Mouse (Mus musculus) lung, embryonic 15.5 days (tissue): ENCODE results near the gene Gm49333. TPM values are rescaled to one million over a fixed set of nuclear protein-coding genes. Genes with fewer than 3 reads are reported as not detected.
A peak's percentile ranks its signal among the peaks of the same experiment; 100 is the strongest.

Source experiments
- ATAC-seq: fragments of 200-750 bp; cut with Nextera tagmentation; 2 replicates; pipeline ENCODE4 v1.8.0; 2017; ENCODE audit warnings: moderate number of reproducible peaks, borderline replicate concordance; ENCODE audit not compliant: low FRiP score, low TSS enrichment; ENCODE audit errors: extremely low read depth
- H3K27ac ChIP-seq: fragments of 300-500 bp; sonication (generic); 2 replicates; pipeline ENCODE4 v1.5.1; 2015; ENCODE audit warnings: moderate library complexity, mild to moderate bottlenecking, inconsistent platforms
- H3K27me3 ChIP-seq: fragments of 300-500 bp; sonication (generic); 2 replicates; pipeline ENCODE4 v1.6.1; 2015; ENCODE audit warnings: inconsistent platforms
- H3K36me3 ChIP-seq: fragments of 300-500 bp; sonication (generic); 2 replicates; pipeline ENCODE4 v1.6.1; 2015; ENCODE audit warnings: inconsistent platforms
- H3K4me1 ChIP-seq: fragments of 300-500 bp; sonication (generic); 2 replicates; pipeline ENCODE4 v1.6.1; 2015; ENCODE audit warnings: inconsistent platforms
- H3K4me2 ChIP-seq: fragments of 300-500 bp; sonication (generic); 2 replicates; pipeline ENCODE4 v1.6.1; 2015; ENCODE audit warnings: inconsistent platforms, mild to moderate bottlenecking, moderate library complexity
- H3K4me3 ChIP-seq: fragments of 300-500 bp; sonication (generic); 2 replicates; pipeline ENCODE4 v1.5.1; 2015; ENCODE audit warnings: mild to moderate bottlenecking, inconsistent platforms
- H3K9ac ChIP-seq: fragments of 300-500 bp; sonication (generic); 2 replicates; pipeline ENCODE4 v1.6.1; 2015; ENCODE audit warnings: inconsistent platforms
- H3K9me3 ChIP-seq: fragments of 300-500 bp; sonication (generic); 2 replicates; pipeline ENCODE4 v1.6.1; 2016; ENCODE audit warnings: inconsistent platforms
- WGBS: fragments of 180-500 bp; shearing (Covaris S2); methylation state at CpG from one replicate; pipeline ENCODE4 v1.1.7; 2015; 5-methylcytosine and 5-hydroxymethylcytosine counted together
- polyA plus RNA-seq: library from polyadenylated mRNA; unstranded; fragments of >200 nt; fragmentation: Nextera tagmentation; extraction: Ambion mirVana; gene quantifications from 2 replicates; pipeline ENCODE4 v1.2.1, GENCODE M21; 2015

Gm49333 gene
- polyA plus RNA-seq, 1 experiment from 2014 or later: not detected

GRCm38 (mm10) chr16:20671886-20672285, 60.5 kb downstream of the Gm49333 start:
- no peak for ATAC-seq
- WGBS: 21% methylated on average over 6 of the region's 6 CpGs
- peak overlapping the region; percentile 98 for H3K4me3 ChIP-seq
- H3K4me2 ChIP-seq: peak overlapping the region; percentile 86
- peaks cover 21% of the 10 kb centered on the region for H3K36me3 ChIP-seq
- H3K27ac ChIP-seq: 0 out of 2 replicates have a peak overlapping the region, but pooled peaks have one; percentile 6
- H3K27me3 ChIP-seq: no peaks in the 10 kb centered on the region
- no peaks in the 10 kb centered on the region for H3K9me3 ChIP-seq
- H3K4me1 ChIP-seq: peaks cover 26% of the 10 kb centered on the region
- H3K9ac ChIP-seq: no peak overlapping the region

DNA sequence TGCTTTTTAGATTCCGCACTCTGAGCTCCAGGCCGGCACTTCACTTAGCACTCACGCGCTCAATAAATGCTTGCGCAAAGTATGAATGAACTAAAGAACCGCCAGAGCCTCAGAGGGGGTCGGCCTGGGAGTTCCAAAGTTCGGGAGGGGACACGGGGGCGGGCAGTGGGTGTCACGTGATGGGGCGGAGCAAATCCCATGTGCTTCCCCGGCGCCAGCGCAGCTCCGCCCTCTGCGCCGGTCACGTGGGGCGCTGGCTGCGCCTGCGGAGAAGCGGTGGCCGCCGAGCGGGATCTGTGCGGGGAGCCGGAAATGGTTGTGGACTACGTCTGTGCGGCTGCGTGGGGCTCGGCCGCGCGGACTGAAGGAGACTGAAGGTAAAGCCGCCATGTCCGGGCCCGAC, 61.1 kb downstream of the Gm49333 start:
- peaks cover 32% of the 10 kb centered on the region for H3K4me1 ChIP-seq
- H3K36me3 ChIP-seq: peaks cover 27% of the 10 kb centered on the region
- ATAC-seq: peak; percentile 94
- H3K27ac ChIP-seq: peak overlapping the region; percentile 96
- H3K4me3 ChIP-seq: peak overlapping the region; percentile 98
- 0% methylated on average over 38 of the region's 38 CpGs for WGBS
- H3K4me2 ChIP-seq: peak overlapping the region; percentile 86
- H3K9me3 ChIP-seq: no peaks in the 10 kb centered on the region
- H3K27me3 ChIP-seq: no peaks in the 10 kb centered on the region
- H3K9ac ChIP-seq: peak overlapping the region; percentile 93

- Histone ChIP-seq H3K27ac (peak overlapping the region; percentile 96), H3K4me3 (peak overlapping the region; percentile 98), H3K36me3 (peaks cover 34% of the 10 kb centered on the region), H3K4me2 (peak overlapping the region; percentile 86), H3K4me1 (peaks cover 37% of the 10 kb centered on the region), H3K27me3 (no peaks in the 10 kb centered on the region), H3K9me3 (no peaks in the 10 kb centered on the region), H3K9ac (peak overlapping the region; percentile 93)
- peak; percentile 81 for ATAC-seq
- WGBS: under 1% methylated on average over 73 of the region's 78 CpGs
Measured at GRCm38 (mm10) chr16:20672965-20673705, 61.7 kb downstream of the Gm49333 start.

- peaks cover 40% of the 10 kb centered on the region for H3K36me3 ChIP-seq
- peak overlapping the region; percentile 96 for H3K27ac ChIP-seq
- 2% methylated on average over 14 of the region's 14 CpGs for WGBS
- no peak for ATAC-seq
- H3K4me2 ChIP-seq: peak overlapping the region; percentile 86
- no peaks in the 10 kb centered on the region for H3K9me3 ChIP-seq
- peak overlapping the region; percentile 98 for H3K4me3 ChIP-seq
- peaks cover 37% of the 10 kb centered on the region for H3K4me1 ChIP-seq
- no peaks in the 10 kb centered on the region for H3K27me3 ChIP-seq
- H3K9ac ChIP-seq: peak overlapping the region; percentile 93
Measured at GRCm38 (mm10) chr16:20673706-20674303, 62.4 kb downstream of the Gm49333 start.

DNA sequence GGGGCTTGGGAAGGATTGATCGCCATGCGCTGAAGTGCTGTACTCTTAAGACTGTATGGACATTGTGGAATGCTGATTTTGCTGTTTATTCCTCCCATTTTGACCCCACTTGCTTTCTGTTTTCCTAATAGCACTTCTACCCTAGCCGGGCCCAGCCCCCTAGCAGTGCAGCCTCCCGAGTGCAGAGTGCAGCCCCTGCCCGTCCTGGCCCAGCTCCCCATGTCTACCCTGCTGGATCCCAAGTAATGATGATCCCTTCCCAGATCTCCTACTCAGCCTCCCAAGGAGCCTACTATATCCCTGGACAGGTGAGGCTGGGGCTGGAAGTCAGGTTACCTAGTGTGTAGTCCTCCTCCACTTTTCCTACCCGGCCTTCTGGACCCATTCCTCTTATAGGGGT, 63.8 kb downstream of the Gm49333 start:
- H3K27me3 ChIP-seq: no peaks in the 10 kb centered on the region
- H3K9me3 ChIP-seq: no peaks in the 10 kb centered on the region
- WGBS: 77% methylated on average over 6 of the region's 6 CpGs
- H3K4me2 ChIP-seq: no peak overlapping the region
- no peak for ATAC-seq
- H3K36me3 ChIP-seq: peaks cover 53% of the 10 kb centered on the region
- H3K9ac ChIP-seq: no peak overlapping the region
- H3K4me1 ChIP-seq: peaks cover 37% of the 10 kb centered on the region
- H3K27ac ChIP-seq: no peak overlapping the region
- H3K4me3 ChIP-seq: no peak overlapping the region

DNA sequence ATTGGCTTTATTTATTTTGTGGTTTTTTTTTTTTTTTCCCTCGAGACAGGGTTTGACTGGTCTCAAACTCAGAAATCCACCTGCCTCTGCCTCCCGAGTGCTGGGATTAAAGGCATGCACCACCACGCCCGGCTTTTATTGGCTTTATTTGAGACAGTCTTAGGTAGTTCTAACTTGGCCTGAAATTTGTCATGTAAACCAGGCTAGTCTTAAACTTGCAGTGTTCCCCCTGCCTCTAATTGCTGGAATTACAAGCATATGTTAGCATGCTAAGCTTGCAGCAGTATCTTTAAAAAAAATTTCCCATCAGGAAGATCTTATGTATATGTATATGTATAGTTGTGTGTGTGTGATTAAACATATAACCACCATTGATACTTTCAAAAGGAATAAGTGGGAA, 65.3 kb downstream of the Gm49333 start:
- Histone ChIP-seq H3K9ac (no peak overlapping the region), H3K9me3 (no peaks in the 10 kb centered on the region), H3K36me3 (peaks cover 68% of the 10 kb centered on the region)

GRCm38 (mm10) chr16:20677380-20677779, 66.0 kb downstream of the Gm49333 start:
- H3K4me1 ChIP-seq: peaks cover 32% of the 10 kb centered on the region
- no peaks in the 10 kb centered on the region for H3K27me3 ChIP-seq
- WGBS: 85% methylated on average over 5 of the region's 5 CpGs
- H3K4me3 ChIP-seq: no peak overlapping the region
- H3K9ac ChIP-seq: peak overlapping the region; percentile 3; the same call in 1 of the 2 replicates
- no peaks in the 10 kb centered on the region for H3K9me3 ChIP-seq
- no peak overlapping the region for H3K4me2 ChIP-seq
- no peak for ATAC-seq
- no peak overlapping the region for H3K27ac ChIP-seq
- H3K36me3 ChIP-seq: peaks cover 75% of the 10 kb centered on the region

More for the DNA sequence above, 65.3 kb downstream of the Gm49333 start:
- H3K27ac ChIP-seq: no peak overlapping the region
- H3K4me3 ChIP-seq: no peak overlapping the region
- ATAC-seq: no peak
- H3K4me1 ChIP-seq: peaks cover 37% of the 10 kb centered on the region
- no peaks in the 10 kb centered on the region for H3K27me3 ChIP-seq
- 78% methylated on average over 4 of the region's 4 CpGs for WGBS
- no peak overlapping the region for H3K4me2 ChIP-seq

- H3K4me3 ChIP-seq: no peak overlapping the region
- WGBS: 61% methylated on average over 10 of the region's 10 CpGs
- peak overlapping the region; percentile 3; the same call in 1 of the 2 replicates for H3K9ac ChIP-seq
- H3K36me3 ChIP-seq: peaks cover 82% of the 10 kb centered on the region
- H3K9me3 ChIP-seq: no peaks in the 10 kb centered on the region
- no peak overlapping the region for H3K4me2 ChIP-seq
- no peak overlapping the region for H3K27ac ChIP-seq
- peak; percentile 44; the same call in 1 of the 2 replicates for ATAC-seq
- H3K4me1 ChIP-seq: peaks cover 32% of the 10 kb centered on the region
- no peaks in the 10 kb centered on the region for H3K27me3 ChIP-seq
Measured at GRCm38 (mm10) chr16:20677974-20678675, 66.7 kb downstream of the Gm49333 start.

- no peak overlapping the region for H3K9ac ChIP-seq
- H3K36me3 ChIP-seq: peaks cover 62% of the 10 kb centered on the region
- no peaks in the 10 kb centered on the region for H3K9me3 ChIP-seq
- WGBS: 83% methylated on average over 3 of the region's 3 CpGs
- no peaks in the 10 kb centered on the region for H3K27me3 ChIP-seq
- no peak overlapping the region for H3K4me3 ChIP-seq
- H3K4me2 ChIP-seq: no peak overlapping the region
- H3K4me1 ChIP-seq: peaks cover 29% of the 10 kb centered on the region
- no peak overlapping the region for H3K27ac ChIP-seq
- ATAC-seq: no peak
Measured at GRCm38 (mm10) chr16:20690774-20691173, 79.4 kb downstream of the Gm49333 start.

GRCm38 (mm10) chr16:20691617-20692016, 80.2 kb downstream of the Gm49333 start:
- Histone ChIP-seq H3K27me3 (no peaks in the 10 kb centered on the region), H3K4me1 (peaks cover 36% of the 10 kb centered on the region), H3K4me3 (no peak overlapping the region), H3K9ac (no peak overlapping the region), H3K9me3 (no peaks in the 10 kb centered on the region), H3K36me3 (peaks cover 54% of the 10 kb centered on the region), H3K27ac (no peak overlapping the region), H3K4me2 (no peak overlapping the region)
- ATAC-seq: no peak
- WGBS: 71% methylated on average over 1 of the region's 1 CpGs

DNA sequence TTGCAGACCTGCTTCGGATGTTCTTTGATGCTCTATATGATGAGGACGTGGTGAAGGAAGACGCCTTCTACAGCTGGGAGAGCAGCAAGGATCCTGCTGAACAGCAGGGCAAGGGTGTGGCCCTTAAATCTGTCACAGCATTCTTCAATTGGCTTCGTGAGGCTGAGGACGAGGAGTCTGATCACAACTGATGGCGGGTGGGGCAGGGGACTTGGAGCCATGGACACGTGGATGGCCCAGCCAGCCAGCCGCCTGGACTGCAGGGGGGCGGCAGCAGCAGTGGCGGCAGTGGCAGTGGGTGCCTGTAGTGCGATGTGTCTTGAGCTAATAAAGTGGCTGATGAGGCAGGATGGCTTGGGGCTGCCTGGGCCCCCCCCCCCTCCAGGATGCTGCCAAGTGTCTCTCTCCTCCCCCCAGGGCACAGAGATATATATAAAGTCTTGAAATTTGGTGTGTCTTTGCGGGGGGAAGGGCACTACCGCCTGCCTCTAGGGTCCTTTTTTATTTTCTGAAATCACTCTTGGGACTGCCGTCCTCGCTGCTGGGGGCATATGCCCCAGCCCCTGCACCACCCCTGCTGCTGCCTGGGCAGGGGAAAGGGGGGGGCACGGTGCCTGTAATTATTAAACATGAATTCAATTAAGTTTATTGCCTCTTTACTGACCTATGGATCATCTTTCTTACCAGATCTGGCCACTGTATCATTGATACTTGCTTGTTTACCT, 81.0 kb downstream of the Gm49333 start:
- H3K4me3 ChIP-seq: peak overlapping the region; percentile 67; the same call in 1 of the 2 replicates
- H3K27me3 ChIP-seq: no peaks in the 10 kb centered on the region
- H3K4me2 ChIP-seq: peak overlapping the region; percentile 95
- H3K4me1 ChIP-seq: peaks cover 36% of the 10 kb centered on the region
- no peak overlapping the region for H3K9ac ChIP-seq
- 44% methylated on average over 16 of the region's 16 CpGs for WGBS
- H3K36me3 ChIP-seq: peaks cover 46% of the 10 kb centered on the region
- ATAC-seq: no peak
- H3K27ac ChIP-seq: 0 out of 2 replicates have a peak overlapping the region, but pooled peaks have one; percentile 7
- H3K9me3 ChIP-seq: no peaks in the 10 kb centered on the region
